Mouse (Mus musculus) liver, adult 2 months (tissue): ENCODE measurements around the gene Tnfaip3.

ENCODE experiments used
- CTCF ChIP-seq: fragments of 200-500 bp; IDR thresholded peaks from 2 replicates; pipeline ENCODE4 v1.5.1; 2011; ENCODE audit warnings: low read depth, low read length, control low read depth
- POLR2A ChIP-seq: fragments of 200-500 bp; IDR thresholded peaks from 2 replicates; pipeline ENCODE4 v1.6.1; 2011; ENCODE audit warnings: low read length, control low read depth; ENCODE audit not compliant: insufficient read depth; ENCODE audit errors: extremely low read depth

DNA sequence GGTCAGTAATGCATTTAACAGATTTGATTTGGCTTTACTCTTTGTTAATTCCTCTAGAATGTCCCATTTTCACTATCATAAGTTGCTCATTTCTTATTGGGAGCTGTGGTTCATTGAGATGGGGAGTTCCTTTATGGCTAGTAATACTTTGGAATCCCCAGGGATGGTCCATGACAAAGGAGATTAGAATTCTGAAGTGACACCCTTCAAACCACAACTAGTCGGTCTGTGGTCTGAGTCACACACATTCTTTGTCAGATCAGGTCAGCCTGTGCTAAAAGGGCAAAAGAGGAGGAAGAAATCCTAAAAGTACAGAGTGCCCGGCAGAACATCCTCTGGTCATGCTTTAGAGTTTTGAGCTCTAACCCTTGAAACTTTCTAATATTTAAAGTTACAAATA is 30.5 kb upstream of the Tnfaip3 start:
- TF ChIP-seq POLR2A (no peak), CTCF (no peak)
